Mouse (Mus musculus) megakaryocyte, embryonic 14.5 days (primary cell): ENCODE measurements around the gene Traf3ip2.

ENCODE experiments used
- FLI1 ChIP-seq: IDR thresholded peaks from 2 replicates; pipeline ENCODE4 v1.6.1; 2012; ENCODE audit warnings: low read length, inconsistent platforms, mixed read lengths
- GATA1 ChIP-seq: IDR thresholded peaks from 3 replicates; pipeline ENCODE4 v1.6.1; 2012; ENCODE audit warnings: mixed read lengths, low read length, inconsistent platforms, borderline replicate concordance

DNA sequence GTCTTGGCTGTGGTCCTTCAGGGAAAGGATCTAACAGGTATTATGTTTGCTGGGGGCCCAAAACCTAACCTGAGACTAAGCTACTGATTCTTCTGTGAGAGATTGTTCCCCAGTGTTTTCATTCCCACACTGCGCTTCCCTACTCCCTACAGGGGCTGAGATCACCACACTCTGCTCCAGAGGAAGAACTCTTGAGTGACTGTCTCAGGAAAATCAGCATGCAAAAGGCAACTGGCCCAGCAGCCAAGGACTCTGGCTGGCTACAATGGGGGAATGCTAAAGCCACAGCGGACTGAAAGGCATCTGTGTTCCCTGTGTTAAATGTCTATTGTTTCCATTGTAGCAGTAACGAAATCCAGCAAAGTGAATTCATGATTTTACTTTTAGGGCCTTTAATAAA, 62.0 kb downstream of the Traf3ip2 start:
- TF ChIP-seq GATA1 (no peak), FLI1 (no peak)
